Mouse (Mus musculus) lung, adult 2 months (tissue): Measurements from ENCODE around the gene Col15a1.

Source experiments
- CTCF ChIP-seq: fragments of 200-500 bp; IDR thresholded peaks from 2 replicates; pipeline ENCODE4 v1.5.1; 2011; ENCODE audit warnings: mild to moderate bottlenecking, low read length, control low read depth; ENCODE audit not compliant: insufficient read depth
- POLR2A ChIP-seq: fragments of 200-500 bp; IDR thresholded peaks from 2 replicates; pipeline ENCODE4 v1.6.1; 2011; ENCODE audit warnings: low read depth, mild to moderate bottlenecking, control low read depth, low read length, borderline replicate concordance; ENCODE audit errors: extremely low read depth

DNA sequence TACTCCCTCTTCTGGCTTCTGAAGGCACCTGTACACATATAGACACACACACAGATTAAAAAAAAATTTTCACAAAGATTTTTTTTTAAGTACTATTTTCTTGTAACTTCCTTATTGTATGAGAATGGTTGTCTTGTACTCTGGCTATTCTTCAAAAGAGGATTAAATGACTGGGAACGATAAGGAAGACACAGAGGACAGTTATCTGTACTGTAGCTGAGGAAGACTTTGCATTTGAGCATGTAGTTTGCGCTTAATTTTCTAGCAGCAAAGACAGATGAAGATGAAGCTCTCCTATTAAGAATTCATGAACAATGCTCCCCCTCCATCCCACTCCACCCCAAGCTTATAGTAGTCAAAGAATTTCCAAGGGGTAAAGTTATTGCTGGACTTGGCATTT, 154.7 kb downstream of the Col15a1 start:
- no peak for TF ChIP-seq CTCF
- TF ChIP-seq POLR2A: no peak
